Mouse (Mus musculus): ENCODE data around the gene Gm21680.
"Not testable (repeated sequence)": the region's sequence is repeated elsewhere in the genome, so short reads cannot be mapped to it uniquely, and the experiment has no call there.

Gene Gm21680

DNA sequence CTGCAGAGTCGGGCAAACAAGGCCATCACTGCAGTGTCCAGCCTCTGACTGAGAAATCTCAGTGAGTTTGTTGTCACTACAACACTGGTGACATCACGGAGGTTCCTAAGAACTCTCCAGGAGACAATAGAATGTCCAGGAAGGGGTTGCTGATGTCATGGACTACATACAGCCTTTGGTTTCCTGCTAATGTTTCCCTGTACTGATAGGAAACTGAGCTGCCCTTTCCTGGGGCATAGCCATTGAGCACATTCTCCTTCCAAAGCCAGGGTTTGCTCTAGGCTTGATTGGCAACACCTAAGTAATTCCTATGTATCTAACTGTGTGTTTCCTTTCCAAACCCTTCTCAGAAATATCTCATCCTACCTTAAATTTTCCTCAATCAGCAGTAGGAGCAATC lies at the start of gene Gm21680:
Gene Gm21680 (minus strand): TSS at position 101 of the 400 bp plus-strand sequence.
- not testable (repeated sequence) for DNase-seq (ENCODE audit: inconsistent ontology term)

DNA sequence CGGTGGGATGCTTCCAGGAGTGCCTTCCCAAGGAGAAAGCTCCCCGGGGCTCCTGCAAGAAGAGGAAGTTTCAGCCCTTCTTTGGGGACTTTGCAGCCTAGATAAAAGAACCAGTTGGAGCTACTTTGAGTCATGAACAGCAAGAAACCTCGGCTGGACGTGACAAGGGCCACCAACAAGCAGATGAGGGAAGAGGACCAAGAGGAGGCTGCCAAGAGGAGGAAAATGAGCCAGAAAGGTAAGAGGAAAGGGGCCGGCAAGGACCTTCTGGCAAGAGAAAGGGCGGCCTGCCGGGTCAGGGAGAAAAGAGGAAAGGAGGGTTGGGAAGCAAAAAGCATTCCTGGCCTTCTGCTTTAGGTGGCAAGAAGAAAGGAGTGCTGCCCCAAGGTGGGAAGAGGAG lies 35.2 kb upstream of the Gm21680 start:
- DNase-seq (ENCODE audit: inconsistent ontology term), result not testable (repeated sequence)

DNA sequence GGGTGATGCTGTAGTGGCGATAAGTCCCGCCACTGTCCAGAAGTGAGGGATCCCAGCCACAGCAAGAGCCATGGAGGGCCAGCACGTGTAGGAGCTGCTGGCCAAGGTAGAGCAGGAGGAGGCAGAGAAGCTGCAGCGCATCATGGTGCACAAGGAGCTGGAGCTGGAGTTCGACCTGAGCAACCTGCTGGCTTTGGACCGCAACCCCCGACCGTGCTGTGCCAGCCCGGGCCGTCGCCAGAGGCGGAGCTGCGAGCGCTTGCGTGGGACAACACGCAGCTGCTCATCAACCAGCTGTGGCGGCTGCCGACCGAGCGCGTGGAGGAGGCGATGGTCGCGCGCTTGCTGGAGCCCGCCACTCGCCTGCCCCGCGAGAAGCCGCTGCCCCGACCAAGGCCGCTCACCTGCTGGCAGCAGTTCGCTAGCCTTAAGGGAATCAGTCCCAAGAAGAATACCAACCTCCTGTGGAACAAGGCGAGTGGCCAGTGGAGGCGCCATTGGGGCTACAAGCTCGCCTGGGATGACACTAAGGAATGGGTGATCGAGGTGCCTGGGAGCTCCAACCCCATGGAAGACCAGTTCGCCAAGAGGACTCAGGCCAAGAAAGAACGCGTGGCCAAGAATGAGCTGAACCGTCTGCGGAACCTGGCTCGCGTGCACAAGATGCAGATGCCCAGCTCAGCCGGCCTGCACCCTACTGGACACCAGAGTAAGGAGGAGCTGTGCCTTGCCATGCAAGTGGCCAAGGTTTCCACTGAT lies 34.7 kb upstream of the Gm21680 start:
- peak; percentile 29 for DNase-seq (ENCODE audit: inconsistent ontology term)

DNA sequence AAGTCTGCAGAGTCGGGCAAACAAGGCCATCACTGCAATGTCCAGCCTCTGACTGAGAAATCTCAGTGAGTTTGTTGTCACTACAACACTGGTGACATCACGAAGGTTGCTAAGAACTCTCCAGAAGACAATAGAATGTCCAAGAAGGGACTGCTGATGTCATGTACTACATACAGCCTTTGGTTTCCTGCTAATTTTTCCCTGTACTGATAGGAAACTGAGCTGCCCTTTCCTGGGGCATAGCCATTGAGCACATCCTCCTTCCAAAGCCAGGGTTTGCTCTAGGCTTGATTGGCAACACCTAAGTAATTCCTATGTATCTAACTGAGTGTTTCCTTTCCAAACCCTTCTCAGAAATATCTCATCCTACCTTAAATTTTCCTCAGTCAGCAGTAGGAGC lies 32.2 kb upstream of the Gm21680 start, which contains the start of gene Gm1979:
Gene Gm1979 (minus strand): TSS at position 101 of the 400 bp plus-strand sequence.
- DNase-seq (ENCODE audit: inconsistent ontology term), result not testable (repeated sequence)

DNA sequence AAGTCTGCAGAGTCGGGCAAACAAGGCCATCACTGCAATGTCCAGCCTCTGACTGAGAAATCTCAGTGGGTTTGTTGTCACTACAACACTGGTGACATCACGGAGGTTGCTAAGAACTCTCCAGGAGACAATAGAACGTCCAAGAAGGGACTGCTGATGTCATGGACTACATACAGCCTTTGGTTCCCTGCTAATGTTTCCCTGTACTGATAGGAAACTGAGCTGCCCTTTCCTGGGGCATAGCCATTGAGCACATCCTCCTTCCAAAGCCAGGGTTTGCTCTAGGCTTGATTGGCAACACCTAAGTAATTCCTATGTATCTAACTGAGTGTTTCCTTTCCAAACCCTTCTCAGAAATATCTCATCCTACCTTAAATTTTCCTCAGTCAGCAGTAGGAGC lies 16.1 kb upstream of the Gm21680 start, which contains the start of gene Gm21698:
Gene Gm21698 (minus strand): TSS at position 101 of the 400 bp plus-strand sequence.
- not testable (repeated sequence) for DNase-seq (ENCODE audit: inconsistent ontology term)

- DNase-seq (ENCODE audit: inconsistent ontology term), result not testable (repeated sequence)
Observed at GRCm38 (mm10) chr5:25957050-25957449, 15.4 kb downstream of the Gm21680 start.

DNA sequence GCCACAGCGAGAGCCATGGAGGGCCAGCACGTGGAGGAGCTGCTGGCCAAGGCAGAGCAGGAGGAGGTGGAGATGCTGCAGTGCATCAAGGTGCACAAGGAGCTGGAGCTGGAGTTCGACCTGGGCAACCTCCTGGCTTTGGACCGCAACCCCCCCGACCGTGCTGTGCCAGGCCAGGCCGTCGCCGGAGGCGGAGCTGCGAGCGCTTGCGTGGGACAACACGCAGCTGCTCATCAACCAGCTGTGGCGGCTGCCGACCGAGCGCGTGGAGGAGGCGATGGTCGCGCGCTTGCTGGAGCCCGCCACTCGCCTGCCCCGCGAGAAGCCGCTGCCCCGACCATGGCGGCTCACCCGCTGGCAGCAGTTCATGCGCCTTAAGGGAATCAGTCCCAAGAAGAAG lies 15.9 kb downstream of the Gm21680 start:
- DNase-seq (ENCODE audit: inconsistent ontology term), result not testable (repeated sequence)

- not testable (repeated sequence) for DNase-seq (ENCODE audit: inconsistent ontology term)
Observed at GRCm38 (mm10) chr5:25954317-25954716, 18.1 kb downstream of the Gm21680 start, which contains the start of gene Gm21671. TSS of gene Gm21671 (minus strand) at chr5:25954417.

- DNase-seq (ENCODE audit: inconsistent ontology term), result not testable (repeated sequence)
Observed at GRCm38 (mm10) chr5:25945391-25945790, 27.1 kb downstream of the Gm21680 start.

DNA sequence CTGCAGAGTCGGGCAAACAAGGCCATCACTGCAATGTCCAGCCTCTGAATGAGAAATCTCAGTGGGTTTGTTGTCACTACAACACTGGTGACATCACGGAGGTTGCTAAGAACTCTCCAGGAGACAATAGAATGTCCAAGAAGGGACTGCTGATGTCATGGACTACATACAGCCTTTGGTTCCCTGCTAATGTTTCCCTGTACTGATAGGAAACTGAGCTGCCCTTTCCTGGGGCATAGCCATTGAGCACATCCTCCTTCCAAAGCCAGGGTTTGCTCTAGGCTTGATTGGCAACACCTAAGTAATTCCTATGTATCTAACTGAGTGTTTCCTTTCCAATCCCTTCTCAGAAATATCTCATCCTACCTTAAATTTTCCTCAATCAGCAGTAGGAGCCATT lies 30.2 kb downstream of the Gm21680 start, which contains the start of gene Gm21663:
Gene Gm21663 (minus strand): TSS at position 101 of the 400 bp plus-strand sequence.
- DNase-seq (ENCODE audit: inconsistent ontology term), result not testable (repeated sequence)

Measured in Muller cell, postnatal 12 days (primary cell).